Comparison of ENCODE assay signal across 8 mouse cellular contexts in genomic region chr6:67318451-67318850, GRCm38 (mm10). TPM values are rescaled to one million over a fixed set of nuclear protein-coding genes. Genes with fewer than 3 reads are reported as not detected.
DNase-seq lines count a peak whose midpoint lies in the region; TF ChIP-seq lines count a peak whose summit lies in the region.

No protein-coding gene starts in this region.

- H3K36me3 ChIP-seq in kidney, adult 2 months (ENCODE audit: control insufficient read depth, insufficient read depth, low read length) = no peaks in the 10 kb centered on the region

- peak; percentile 88 for TF ChIP-seq CTCF in kidney, adult 2 months (conservative IDR thresholded peaks at IDR 0.05; ENCODE audit: insufficient read depth, insufficient read length, low read depth, low read length)

- H3K4me1 ChIP-seq in kidney, adult 2 months (ENCODE audit: control insufficient read depth, insufficient read depth, low read length) = no peaks in the 10 kb centered on the region; the same call in 1 of the 2 replicates

- H3K4me3 ChIP-seq in kidney, adult 2 months (ENCODE audit: insufficient read depth, low read depth, low read length) = no peak overlapping the region

- no peaks in the 10 kb centered on the region for H3K27me3 ChIP-seq in kidney, adult 2 months (replicated peaks; ENCODE audit: control insufficient read depth, insufficient read depth, low read length)

- DNase-seq in A20 (ENCODE audit: low read depth, low spot score) = peak; percentile 29
- DNase-seq in adrenal gland, adult 8-10 months = peak; percentile 26
- DNase-seq in embryo, embryonic 10.5 days (ENCODE audit: low spot score) = peak; percentile 73
- DNase-seq in gastrocnemius, postnatal 25 days = peak; percentile 28
- DNase-seq in kidney, adult 2 months = peak; percentile 66
- peak; percentile 79 for DNase-seq in liver
- peak; percentile 75 for DNase-seq in naive thymus-derived CD4-positive, alpha-beta T cell, adult 2 months (ENCODE audit: low read depth)
- DNase-seq in telencephalon, adult 2 months (ENCODE audit: low read depth, low spot score) = peak; percentile 52

- no peak for TF ChIP-seq POLR2A in kidney, adult 2 months (IDR thresholded peaks at IDR 0.05; ENCODE audit: low read depth, low read length)

- WGBS in kidney, adult 2 months = 29% methylated on average over 10 of the region's 10 CpGs

- H3K27ac ChIP-seq in kidney, adult 2 months (ENCODE audit: insufficient read depth, low read depth, low read length) = no peak overlapping the region

RNA-seq across cellular contexts. Expression of gene Il12rb2, which starts 57.5 kb away (rescaled TPM):
- under 1 TPM; 0.22 to 0.43 (median 0.27) TPM for total RNA-seq in adrenal gland, adult 8-10 months (2022)
- not detected for total RNA-seq in gastrocnemius, postnatal 25 days (2021)
- polyA plus RNA-seq in kidney, adult 2 months (2012; rRNA removed) = 0.12 and 0.20 TPM in 2 replicates

Comparison
In these comparisons a context has a peak if more than half of its experiments do, and no peak if none do; other contexts are left out.
1. DNase-seq: peak in every context shown above with its lines; median percentile 79 in liver; 75 in naive thymus-derived CD4-positive, alpha-beta T cell, adult 2 months; 73 in embryo, embryonic 10.5 days; 66 in kidney, adult 2 months; 52 in telencephalon, adult 2 months; 29 in A20; 28 in gastrocnemius, postnatal 25 days; 26 in adrenal gland, adult 8-10 months.